Mouse (Mus musculus) heart, postnatal 0 days (tissue): ENCODE measurements around the gene Clpx.

Experiments used
- CTCF ChIP-seq: IDR thresholded peaks from 2 replicates; pipeline ENCODE4 v1.5.1; 2016; ENCODE audit warnings: antibody characterized with exemption, control low read depth, low read depth
- EP300 ChIP-seq: IDR thresholded peaks from 2 replicates; pipeline ENCODE4 v1.6.1; 2016; ENCODE audit warnings: antibody characterized with exemption, low read depth

GRCm38 (mm10) chr9:65356561-65356960 lies 62.5 kb downstream of the Clpx start:
- no peak for TF ChIP-seq CTCF
- no peak for TF ChIP-seq EP300
